In genomic region chr6:96252001-96252400, GRCm38 (mm10) we compare ENCODE assay signal across 24 mouse cellular contexts.
"Had no signal": no experiment of that assay in that cellular context is flagged by ENCODE, and none has a peak within 500 bp of the region (broad histone marks: within the 10 kb centered on the region; RNA-seq: fewer than 3 reads in every experiment).

No protein-coding gene starts in this region.

- DNase-seq: kidney, adult 18-20 months; kidney, adult 9 months; kidney, postnatal 25 days; layer of hippocampus, postnatal 36 days; left cerebral cortex, postnatal 4 days; liver; lung, adult 18-20 months; lung, postnatal 10 days; lung, postnatal 36 days; thymus, adult 2 months; thymus, postnatal 14 days; thymus, postnatal 4 days had no signal

- H3K36me3 ChIP-seq: limb, embryonic 13.5 days; liver, embryonic 12.5 days; liver, embryonic 15.5 days; lung, embryonic 15.5 days; midbrain, embryonic 12.5 days; midbrain, embryonic 15.5 days; neural tube, embryonic 12.5 days; neural tube, embryonic 15.5 days had no signal

- H3K27me3 ChIP-seq: limb, embryonic 13.5 days; liver, embryonic 12.5 days; liver, embryonic 15.5 days; lung, embryonic 15.5 days; megakaryocyte, embryonic 14.5 days; midbrain, embryonic 12.5 days; midbrain, embryonic 15.5 days; neural tube, embryonic 12.5 days; neural tube, embryonic 15.5 days had no signal

- H3K9me3 ChIP-seq: limb, embryonic 13.5 days; liver, embryonic 12.5 days; liver, embryonic 15.5 days; lung, embryonic 15.5 days; midbrain, embryonic 12.5 days; midbrain, embryonic 15.5 days; neural tube, embryonic 12.5 days; neural tube, embryonic 15.5 days had no signal

- H3K4me3 ChIP-seq: left cerebral cortex, adult 2 months; limb, embryonic 13.5 days; liver, embryonic 12.5 days; liver, embryonic 15.5 days; lung, embryonic 15.5 days; megakaryocyte, embryonic 14.5 days; midbrain, embryonic 12.5 days; midbrain, embryonic 15.5 days; neural tube, embryonic 12.5 days; neural tube, embryonic 15.5 days had no signal

- H3K4me1 ChIP-seq: liver, embryonic 12.5 days; liver, embryonic 15.5 days; lung, embryonic 15.5 days; megakaryocyte, embryonic 14.5 days; midbrain, embryonic 12.5 days; midbrain, embryonic 15.5 days; neural tube, embryonic 12.5 days; neural tube, embryonic 15.5 days had no signal

- ATAC-seq: intestine, embryonic 16.5 days; liver, embryonic 12.5 days; midbrain, embryonic 15.5 days had no signal

- H3K27ac ChIP-seq: kidney, postnatal 0 days; left cerebral cortex, adult 2 months; limb, embryonic 13.5 days; liver, embryonic 12.5 days; liver, embryonic 15.5 days; lung, embryonic 15.5 days; midbrain, embryonic 12.5 days; midbrain, embryonic 15.5 days; neural tube, embryonic 12.5 days; neural tube, embryonic 15.5 days had no signal

- H3K4me2 ChIP-seq: limb, embryonic 13.5 days; liver, embryonic 12.5 days; liver, embryonic 15.5 days; lung, embryonic 15.5 days; midbrain, embryonic 12.5 days; midbrain, embryonic 15.5 days; neural tube, embryonic 12.5 days; neural tube, embryonic 15.5 days had no signal

- H3K9ac ChIP-seq: limb, embryonic 13.5 days; liver, embryonic 12.5 days; liver, embryonic 15.5 days; lung, embryonic 15.5 days; midbrain, embryonic 12.5 days; midbrain, embryonic 15.5 days; neural tube, embryonic 12.5 days; neural tube, embryonic 15.5 days had no signal
